Mouse (Mus musculus): Measurements from ENCODE around the gene Hdlbp. TPM values are rescaled to one million over a fixed set of nuclear protein-coding genes. Genes with fewer than 3 reads are reported as not detected.

Gene Hdlbp
- polyA plus RNA-seq, 1 experiment from 2014 or later = 205 TPM

Other genes starting within 250 kb of the Hdlbp start
- 15.2 and 16.0 TPM in 2 replicates for gene Sned1, start 243.0 kb downstream of the Hdlbp start, polyA plus RNA-seq (2015; fragmentation: Nextera tagmentation; extraction: Ambion mirVana)
- 28.1 and 28.9 TPM in 2 replicates for gene Mterf4, start 172.9 kb downstream of the Hdlbp start, polyA plus RNA-seq (2015; fragmentation: Nextera tagmentation; extraction: Ambion mirVana)
- 48.0 and 55.7 TPM in 2 replicates for gene Ppp1r7, start 136.0 kb downstream of the Hdlbp start, polyA plus RNA-seq (2015; fragmentation: Nextera tagmentation; extraction: Ambion mirVana)
- gene Pask, start 135.3 kb downstream of the Hdlbp start, polyA plus RNA-seq (2015; fragmentation: Nextera tagmentation; extraction: Ambion mirVana) = 12.3 and 13.1 TPM in 2 replicates
- 2.8 and 4.1 TPM in 2 replicates for gene Ano7, start 104.9 kb downstream of the Hdlbp start, polyA plus RNA-seq (2015; fragmentation: Nextera tagmentation; extraction: Ambion mirVana)
- 7.9 and 8.7 TPM in 2 replicates for gene Farp2, start 33.3 kb upstream of the Hdlbp start, polyA plus RNA-seq (2015; fragmentation: Nextera tagmentation; extraction: Ambion mirVana)
- 176 and 200 TPM in 2 replicates for gene Stk25, start 179.8 kb upstream of the Hdlbp start, polyA plus RNA-seq (2015; fragmentation: Nextera tagmentation; extraction: Ambion mirVana)
- gene Bok, start 206.8 kb upstream of the Hdlbp start, polyA plus RNA-seq (2015; fragmentation: Nextera tagmentation; extraction: Ambion mirVana) = 40.5 and 48.4 TPM in 2 replicates